Comparison of ENCODE assay signal across 13 mouse cellular contexts in genomic region chr1:43468207-43468606, GRCm38 (mm10). TPM values are rescaled to one million over a fixed set of nuclear protein-coding genes. Genes with fewer than 3 reads are reported as not detected.
DNase-seq lines count a peak whose midpoint lies in the region; ATAC-seq and TF ChIP-seq lines count a peak whose summit lies in the region.
"Had no signal": no experiment of that assay in that cellular context is flagged by ENCODE, and none has a peak within 500 bp of the region (broad histone marks: within the 10 kb centered on the region; RNA-seq: fewer than 3 reads in every experiment).

No protein-coding gene starts in this region.

- no peak overlapping the region for H3K4me2 ChIP-seq in heart, embryonic 11.5 days
- H3K4me2 ChIP-seq in embryonic facial prominence, embryonic 15.5 days (replicated peaks): no peak overlapping the region
- H3K4me2 ChIP-seq: midbrain, embryonic 15.5 days had no signal

- no peaks in the 10 kb centered on the region for H3K36me3 ChIP-seq in heart, embryonic 11.5 days (ENCODE audit: control insufficient read depth, insufficient read depth, low read length)
- no peaks in the 10 kb centered on the region for H3K36me3 ChIP-seq in embryonic facial prominence, embryonic 15.5 days
- H3K36me3 ChIP-seq: hindbrain, embryonic 10.5 days; midbrain, embryonic 15.5 days had no signal

- DNase-seq in heart, postnatal 36 days: no peak
- no peak for DNase-seq in layer of hippocampus, adult 2 months (ENCODE audit: low spot score in 2 of 2)
- DNase-seq in layer of hippocampus, postnatal 10 days (ENCODE audit: low spot score in 2 of 2): no peak
- DNase-seq in ovary, adult 18-20 months (ENCODE audit: low spot score): no peak

- H3K4me3 ChIP-seq in heart, embryonic 11.5 days (ENCODE audit: low read depth, low read length): no peak overlapping the region
- H3K4me3 ChIP-seq in layer of hippocampus, adult 2 months: no peak overlapping the region
- no peak overlapping the region for H3K4me3 ChIP-seq in embryonic facial prominence, embryonic 15.5 days (replicated peaks)
- H3K4me3 ChIP-seq in olfactory bulb, adult 2 months (ENCODE audit: insufficient read depth, low read depth, low read length): no peak overlapping the region
- H3K4me3 ChIP-seq: hindbrain, embryonic 10.5 days; midbrain, embryonic 15.5 days had no signal

- H3K9me3 ChIP-seq in heart, embryonic 11.5 days (replicated peaks; ENCODE audit: control insufficient read depth, low read length): no peaks in the 10 kb centered on the region
- H3K9me3 ChIP-seq in embryonic facial prominence, embryonic 15.5 days (replicated peaks): no peaks in the 10 kb centered on the region
- H3K9me3 ChIP-seq: G1E; hindbrain, embryonic 10.5 days; midbrain, embryonic 15.5 days had no signal

- no peak for TF ChIP-seq POLR2A in olfactory bulb, adult 2 months (IDR thresholded peaks at IDR 0.05; ENCODE audit: insufficient read depth, low read depth, low read length)

- H3K4me1 ChIP-seq in heart, embryonic 11.5 days (ENCODE audit: control insufficient read depth, insufficient read depth, low read length): peaks cover 41% of the 10 kb centered on the region
- H3K4me1 ChIP-seq in embryonic facial prominence, embryonic 15.5 days: peaks cover 47% of the 10 kb centered on the region
- H3K4me1 ChIP-seq in olfactory bulb, adult 2 months (ENCODE audit: control insufficient read depth, insufficient read depth, low read length): peaks cover 36% of the 10 kb centered on the region

- TF ChIP-seq CTCF in layer of hippocampus, adult 2 months (conservative IDR thresholded peaks at IDR 0.05): no peak
- no peak for TF ChIP-seq CTCF in olfactory bulb, adult 2 months (IDR thresholded peaks at IDR 0.05; ENCODE audit: insufficient read depth, low read depth, low read length)

- no peak for ATAC-seq in heart, embryonic 11.5 days (replicated peaks; ENCODE audit: insufficient number of reproducible peaks, low FRiP score, low TSS enrichment)
- ATAC-seq in embryonic facial prominence, embryonic 15.5 days (ENCODE audit: insufficient number of reproducible peaks, low FRiP score, low TSS enrichment, low read depth): no peak
- ATAC-seq: forebrain, embryonic 14.5 days; intestine, postnatal 0 days; midbrain, embryonic 15.5 days had no signal

- 0 out of 2 replicates have a peak overlapping the region, but pooled peaks have one; percentile 46 for H3K27ac ChIP-seq in heart, embryonic 11.5 days (ENCODE audit: low read depth, low read length)
- peak overlapping the region; percentile 75; the same call in 1 of the 2 replicates for H3K27ac ChIP-seq in layer of hippocampus, adult 2 months
- 0 out of 2 replicates have a peak overlapping the region, but pooled peaks have one; percentile 22 for H3K27ac ChIP-seq in embryonic facial prominence, embryonic 15.5 days (replicated peaks)
- peak overlapping the region; percentile 13 for H3K27ac ChIP-seq in olfactory bulb, adult 2 months (ENCODE audit: insufficient read depth, low read depth, low read length)
- H3K27ac ChIP-seq: hindbrain, embryonic 10.5 days; liver, embryonic 14.5 days; midbrain, embryonic 15.5 days had no signal

- no peaks in the 10 kb centered on the region for H3K27me3 ChIP-seq in heart, embryonic 11.5 days (ENCODE audit: control insufficient read depth, insufficient read depth, low read length)
- no peaks in the 10 kb centered on the region for H3K27me3 ChIP-seq in embryonic facial prominence, embryonic 15.5 days
- H3K27me3 ChIP-seq: midbrain, embryonic 15.5 days had no signal

- 71% methylated on average over 7 of the region's 7 CpGs for WGBS in heart, embryonic 11.5 days (ENCODE audit: insufficient replicate concordance)
- WGBS in embryonic facial prominence, embryonic 15.5 days: 49% methylated on average over 7 of the region's 7 CpGs
- 51% methylated on average over 7 of the region's 7 CpGs for WGBS in olfactory bulb, adult 2 months

- no peak overlapping the region for H3K9ac ChIP-seq in heart, embryonic 11.5 days (ENCODE audit: low read depth, low read length)
- H3K9ac ChIP-seq in embryonic facial prominence, embryonic 15.5 days: no peak overlapping the region
- H3K9ac ChIP-seq: liver, embryonic 14.5 days; midbrain, embryonic 15.5 days had no signal

- intact Hi-C loops in heart, postnatal 36 days (cut with DNase I): no loop called here

RNA-seq across cellular contexts. Expression of gene Nck2, which starts 23.8 kb away (rescaled TPM):
- polyA plus RNA-seq in heart, embryonic 11.5 days (2014; fragmentation: Nextera tagmentation; extraction: Ambion mirVana): 24.6 and 26.7 TPM in 2 replicates
- total RNA-seq in heart, postnatal 36 days (2021): 10 to 100 TPM; 13.6 to 15.3 TPM
- total RNA-seq in layer of hippocampus, adult 2 months (2021): 10 to 100 TPM; 55.6 to 56.3 TPM
- total RNA-seq in layer of hippocampus, postnatal 10 days (2021): 10 to 100 TPM; 48.6 to 49.3 TPM
- 35.5 and 37.5 TPM in 2 replicates for polyA plus RNA-seq in embryonic facial prominence, embryonic 15.5 days (2015; fragmentation: Nextera tagmentation; extraction: Ambion mirVana)
- polyA plus RNA-seq in olfactory bulb, adult 2 months (2012; ENCODE audit: insufficient read depth, insufficient read length, low replicate concordance, missing spikeins): not detected in 2 replicates

Comparison
In these comparisons a context has a peak if more than half of its experiments do, and no peak if none do; other contexts are left out.
1. H3K27ac ChIP-seq: peak in every context shown above with its lines; median percentile 75 in layer of hippocampus, adult 2 months; 46 in heart, embryonic 11.5 days; 22 in embryonic facial prominence, embryonic 15.5 days; 13 in olfactory bulb, adult 2 months.